Mouse (Mus musculus): ENCODE measurements around the gene Tcf7l2. TPM values are rescaled to one million over a fixed set of nuclear protein-coding genes. Genes with fewer than 3 reads are reported as not detected.

The Tcf7l2 gene
- polyA plus RNA-seq, 1 experiment: 10.3 TPM

DNA sequence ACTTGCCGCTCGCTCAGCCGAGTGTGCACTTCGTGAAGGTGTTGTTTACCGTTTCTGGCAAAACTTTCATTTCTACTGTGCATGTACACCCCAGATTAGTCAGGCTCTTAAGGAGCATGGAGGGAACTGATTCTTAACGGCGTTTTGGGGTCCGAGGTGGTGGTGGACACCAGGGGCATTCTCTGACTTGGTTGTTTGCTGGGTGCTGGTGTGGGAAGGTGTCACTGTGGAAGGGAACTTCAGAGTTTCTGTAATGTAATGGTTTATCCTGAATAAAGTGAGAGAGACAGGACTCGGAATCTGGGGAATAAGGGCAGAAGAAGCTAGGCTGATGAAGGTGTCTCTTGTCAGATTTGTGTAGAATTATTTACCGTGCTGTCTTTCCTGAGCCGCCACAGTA lies 151.9 kb downstream of the Tcf7l2 start:
- no peak for TF ChIP-seq USF1 (IDR thresholded peaks at IDR 0.05; ENCODE audit: low read depth)
- no peak for TF ChIP-seq CEBPB (IDR thresholded peaks at IDR 0.05; ENCODE audit: low read depth)
- no peak for TF ChIP-seq CTCF (IDR thresholded peaks at IDR 0.05; ENCODE audit: control insufficient read depth, insufficient read depth, insufficient read length)
- Histone ChIP-seq H3K79me2 (ENCODE audit: control insufficient read depth, insufficient read depth) (peaks cover 18% of the 10 kb centered on the region), H3K4me3 (ENCODE audit: insufficient read depth, poor library complexity, severe bottlenecking) (no peak overlapping the region), H3K27me3 (ENCODE audit: control insufficient read depth, insufficient read depth, insufficient read length) (no peaks in the 10 kb centered on the region), H3K36me3 (ENCODE audit: control insufficient read depth, insufficient read depth) (no peaks in the 10 kb centered on the region), H3K79me3 (ENCODE audit: low read depth) (peaks cover 4% of the 10 kb centered on the region), H3ac (ENCODE audit: control insufficient read depth, insufficient read length, low read depth) (no peak overlapping the region)

DNA sequence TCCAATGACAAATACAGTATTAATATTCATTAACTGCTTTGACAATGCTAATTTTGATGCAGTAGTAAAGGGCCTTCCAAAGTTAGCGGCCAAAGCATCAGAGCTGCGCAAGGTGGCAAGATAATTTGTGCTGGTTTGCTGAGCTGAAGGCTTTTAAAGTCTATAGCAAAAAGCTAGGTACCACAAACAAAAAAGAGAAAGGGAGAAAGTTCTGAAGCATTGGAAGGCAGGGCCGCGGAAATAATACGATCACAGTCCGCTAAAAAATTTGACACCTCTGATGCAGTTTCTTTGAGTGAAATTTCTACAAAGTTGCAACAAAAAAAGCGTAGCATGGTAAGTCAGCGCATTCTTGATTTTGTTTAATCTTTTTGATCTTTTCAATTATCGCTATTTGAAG lies 152.8 kb downstream of the Tcf7l2 start:
- Histone ChIP-seq H3K4me3 (ENCODE audit: insufficient read depth, poor library complexity, severe bottlenecking) (no peak overlapping the region), H3K36me3 (ENCODE audit: control insufficient read depth, insufficient read depth) (no peaks in the 10 kb centered on the region)

DNA sequence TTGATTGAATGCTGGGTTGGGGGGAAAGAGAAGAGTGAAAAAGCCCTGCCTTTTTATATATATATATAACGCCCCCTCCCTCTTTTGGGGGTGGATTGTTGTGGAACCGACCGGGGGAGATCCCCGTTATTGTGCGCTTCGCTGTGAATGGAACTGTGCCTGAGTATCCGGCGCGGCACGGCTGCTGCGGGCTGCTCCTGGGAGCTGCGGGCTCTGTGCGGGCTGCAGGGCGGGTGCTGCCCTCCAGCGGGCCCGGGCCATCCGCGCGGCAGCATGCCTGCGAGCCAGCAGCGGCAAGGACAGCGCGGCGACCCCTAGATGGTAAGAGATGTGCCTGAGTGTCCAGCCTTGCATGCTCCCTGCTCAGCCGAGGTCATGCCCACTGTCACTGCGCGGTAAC lies 153.7 kb downstream of the Tcf7l2 start:
- Histone ChIP-seq H3K4me3 (ENCODE audit: insufficient read depth, poor library complexity, severe bottlenecking) (no peak overlapping the region), H3K36me3 (ENCODE audit: control insufficient read depth, insufficient read depth) (no peaks in the 10 kb centered on the region), H3ac (ENCODE audit: control insufficient read depth, insufficient read length, low read depth) (no peak overlapping the region), H3K79me2 (ENCODE audit: control insufficient read depth, insufficient read depth) (peaks cover 18% of the 10 kb centered on the region), H3K27me3 (ENCODE audit: control insufficient read depth, insufficient read depth, insufficient read length) (no peaks in the 10 kb centered on the region), H3K79me3 (ENCODE audit: low read depth) (peaks cover 4% of the 10 kb centered on the region)
- TF ChIP-seq MAX (IDR thresholded peaks at IDR 0.05): no peak
- TF ChIP-seq USF1 (IDR thresholded peaks at IDR 0.05; ENCODE audit: low read depth): no peak
- TF ChIP-seq CTCF (IDR thresholded peaks at IDR 0.05; ENCODE audit: control insufficient read depth, insufficient read depth, insufficient read length): peak; percentile 89

More for the DNA sequence above, 152.8 kb downstream of the Tcf7l2 start:
- Histone ChIP-seq H3K27me3 (ENCODE audit: control insufficient read depth, insufficient read depth, insufficient read length) (no peaks in the 10 kb centered on the region), H3ac (ENCODE audit: control insufficient read depth, insufficient read length, low read depth) (no peak overlapping the region), H3K79me3 (ENCODE audit: low read depth) (peaks cover 4% of the 10 kb centered on the region), H3K79me2 (ENCODE audit: control insufficient read depth, insufficient read depth) (peaks cover 18% of the 10 kb centered on the region)
- no peak for TF ChIP-seq CEBPB (IDR thresholded peaks at IDR 0.05; ENCODE audit: low read depth)
- TF ChIP-seq MYOG (IDR thresholded peaks at IDR 0.05; ENCODE audit: control insufficient read depth, extremely low read depth, insufficient read length): no peak
- TF ChIP-seq MYOD1 (IDR thresholded peaks at IDR 0.05; ENCODE audit: control insufficient read depth, insufficient read length, low read depth): no peak
- TF ChIP-seq MAX (IDR thresholded peaks at IDR 0.05): no peak
- TF ChIP-seq USF1 (IDR thresholded peaks at IDR 0.05; ENCODE audit: low read depth): no peak
- TF ChIP-seq CTCF (IDR thresholded peaks at IDR 0.05; ENCODE audit: control insufficient read depth, insufficient read depth, insufficient read length): no peak
- no peak for TF ChIP-seq FOSL1 (IDR thresholded peaks at IDR 0.05; ENCODE audit: insufficient read depth, low read length, poor library complexity, severe bottlenecking)

DNA sequence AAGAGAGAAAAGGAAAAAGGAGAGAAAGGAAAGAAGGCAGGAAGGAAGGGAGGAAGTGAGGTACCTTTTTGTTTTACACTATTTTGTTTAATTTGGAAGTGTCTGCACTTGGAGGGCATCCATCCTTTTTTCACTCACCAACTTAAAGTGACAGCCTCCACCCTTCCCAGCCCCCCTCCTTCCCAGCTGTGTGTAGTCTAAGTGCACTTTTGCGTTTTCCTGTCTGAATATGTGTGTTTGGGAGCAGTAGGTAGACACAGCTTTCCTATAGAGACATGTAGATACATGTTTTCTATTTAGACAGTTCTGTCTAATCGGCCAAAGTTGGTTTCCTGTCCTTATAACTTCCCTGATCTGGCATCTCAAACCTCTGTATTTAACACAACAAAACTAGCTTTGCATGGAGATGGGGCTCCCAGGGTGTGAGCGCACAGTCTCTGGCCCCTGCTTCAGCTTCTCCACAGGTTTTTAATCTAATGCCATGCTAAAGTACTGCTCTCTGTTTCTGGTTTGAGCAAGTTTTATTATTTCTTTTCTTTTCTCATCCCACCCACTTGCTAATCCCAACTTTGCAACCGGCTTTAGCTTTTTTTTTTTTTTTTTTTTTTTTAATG lies 154.3 kb downstream of the Tcf7l2 start:
- TF ChIP-seq CEBPB (IDR thresholded peaks at IDR 0.05; ENCODE audit: low read depth): no peak
- Histone ChIP-seq H3K27me3 (ENCODE audit: control insufficient read depth, insufficient read depth, insufficient read length) (no peaks in the 10 kb centered on the region), H3K79me3 (ENCODE audit: low read depth) (peaks cover 4% of the 10 kb centered on the region), H3K79me2 (ENCODE audit: control insufficient read depth, insufficient read depth) (peaks cover 16% of the 10 kb centered on the region), H3K4me3 (ENCODE audit: insufficient read depth, poor library complexity, severe bottlenecking) (no peak overlapping the region), H3K36me3 (ENCODE audit: control insufficient read depth, insufficient read depth) (no peaks in the 10 kb centered on the region), H3ac (ENCODE audit: control insufficient read depth, insufficient read length, low read depth) (no peak overlapping the region)

DNA sequence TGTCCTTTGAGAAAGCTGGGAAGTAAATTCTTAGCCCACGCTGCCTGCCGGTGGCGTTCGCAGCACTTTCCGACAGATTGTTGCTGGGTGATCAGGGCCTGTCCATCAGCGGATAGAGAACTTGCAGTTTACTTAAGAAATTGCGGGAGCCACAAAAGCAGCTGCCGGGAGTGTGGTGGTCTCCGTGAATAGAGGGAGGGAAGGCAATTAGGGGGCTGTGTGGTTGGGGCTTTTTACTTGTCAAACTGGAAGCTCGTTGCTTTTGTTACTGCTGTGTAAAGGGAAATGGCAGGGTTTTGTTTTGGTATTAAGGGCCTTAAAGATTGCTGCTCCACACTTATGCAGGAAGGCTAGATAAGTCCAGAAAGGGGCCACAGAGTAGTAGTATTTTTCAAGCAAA lies 155.0 kb downstream of the Tcf7l2 start:
- Histone ChIP-seq H3K27me3 (ENCODE audit: control insufficient read depth, insufficient read depth, insufficient read length) (no peaks in the 10 kb centered on the region), H3K36me3 (ENCODE audit: control insufficient read depth, insufficient read depth) (no peaks in the 10 kb centered on the region), H3K79me2 (ENCODE audit: control insufficient read depth, insufficient read depth) (peaks cover 9% of the 10 kb centered on the region), H3ac (ENCODE audit: control insufficient read depth, insufficient read length, low read depth) (no peak overlapping the region), H3K4me3 (ENCODE audit: insufficient read depth, poor library complexity, severe bottlenecking) (no peak overlapping the region), H3K79me3 (ENCODE audit: low read depth) (peaks cover 4% of the 10 kb centered on the region)
- TF ChIP-seq CTCF (IDR thresholded peaks at IDR 0.05; ENCODE audit: control insufficient read depth, insufficient read depth, insufficient read length) (no peak), MAX (IDR thresholded peaks at IDR 0.05) (no peak), MYOD1 (IDR thresholded peaks at IDR 0.05; ENCODE audit: control insufficient read depth, insufficient read length, low read depth) (no peak), MYOG (IDR thresholded peaks at IDR 0.05; ENCODE audit: control insufficient read depth, extremely low read depth, insufficient read length) (no peak), FOSL1 (IDR thresholded peaks at IDR 0.05; ENCODE audit: insufficient read depth, low read length, poor library complexity, severe bottlenecking) (no peak), CEBPB (IDR thresholded peaks at IDR 0.05; ENCODE audit: low read depth) (no peak), USF1 (IDR thresholded peaks at IDR 0.05; ENCODE audit: low read depth) (no peak)

DNA sequence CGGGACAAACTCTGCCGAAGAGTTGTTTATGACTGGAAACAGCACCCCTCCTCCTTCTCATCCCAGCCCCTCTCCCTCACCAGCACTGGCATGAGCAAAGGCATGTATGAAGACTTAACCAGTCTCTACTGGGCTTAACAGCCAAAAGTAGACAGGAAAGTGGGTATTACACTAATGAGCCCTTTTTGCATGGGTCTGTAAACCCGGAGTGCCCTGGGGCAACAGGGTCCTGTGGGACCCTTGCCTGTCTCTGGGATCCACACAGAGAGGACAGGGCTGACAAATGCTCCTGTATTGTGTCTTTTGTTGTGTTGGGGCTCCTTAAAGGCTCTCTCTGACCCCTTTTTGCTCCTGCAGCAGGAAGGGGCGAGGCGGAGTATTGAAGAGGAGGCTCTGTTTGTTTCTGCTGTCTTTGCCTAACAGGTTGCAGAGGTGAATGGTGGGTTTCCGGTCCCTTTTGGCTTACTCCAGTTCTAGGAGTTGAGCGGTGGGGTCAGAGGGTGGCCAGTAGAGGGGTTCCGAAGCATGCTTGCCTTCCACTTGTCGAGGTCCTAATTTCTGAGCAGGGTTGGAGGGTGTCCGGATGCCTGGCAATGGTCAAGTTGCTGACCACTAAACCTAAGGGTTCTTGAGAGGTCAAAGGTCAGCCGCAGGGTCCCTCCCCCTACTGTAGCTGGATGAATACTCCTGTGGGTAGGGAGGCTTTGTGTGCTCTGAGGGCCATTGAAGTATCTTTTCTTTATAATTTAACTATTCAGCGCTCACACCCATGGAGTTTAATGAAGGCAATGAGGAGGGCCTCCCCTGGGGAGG lies 161.2 kb downstream of the Tcf7l2 start:
- TF ChIP-seq MAX (IDR thresholded peaks at IDR 0.05) (no peak), MYOD1 (IDR thresholded peaks at IDR 0.05; ENCODE audit: control insufficient read depth, insufficient read length, low read depth) (no peak), CEBPB (IDR thresholded peaks at IDR 0.05; ENCODE audit: low read depth) (no peak), USF1 (IDR thresholded peaks at IDR 0.05; ENCODE audit: low read depth) (no peak), FOSL1 (IDR thresholded peaks at IDR 0.05; ENCODE audit: insufficient read depth, low read length, poor library complexity, severe bottlenecking) (no peak), CTCF (IDR thresholded peaks at IDR 0.05; ENCODE audit: control insufficient read depth, insufficient read depth, insufficient read length) (no peak), MYOG (IDR thresholded peaks at IDR 0.05; ENCODE audit: control insufficient read depth, extremely low read depth, insufficient read length) (no peak)
- H3K79me2 ChIP-seq (ENCODE audit: control insufficient read depth, insufficient read depth): peaks cover 11% of the 10 kb centered on the region

More for the DNA sequence above, 161.2 kb downstream of the Tcf7l2 start:
- Histone ChIP-seq H3K79me3 (ENCODE audit: low read depth) (peaks cover 5% of the 10 kb centered on the region), H3K4me3 (ENCODE audit: insufficient read depth, poor library complexity, severe bottlenecking) (no peak overlapping the region), H3K27me3 (ENCODE audit: control insufficient read depth, insufficient read depth, insufficient read length) (no peaks in the 10 kb centered on the region), H3ac (ENCODE audit: control insufficient read depth, insufficient read length, low read depth) (no peak overlapping the region), H3K36me3 (ENCODE audit: control insufficient read depth, insufficient read depth) (peaks cover 4% of the 10 kb centered on the region)
